Mouse (Mus musculus) cerebellum, postnatal 10 days (tissue): ENCODE measurements at regions not wholly inside any gene's neighbourhood (a gene's known extent, or its start where the extent isn't known, plus 50 kb on each side); places are given as distances from the start of the nearest gene placed in this dataset.
A peak's percentile ranks its signal among the peaks of the same experiment; 100 is the strongest.

Experiments
- DNase-seq, 2 experiments: peaks; one replicate each; pipeline ENCODE4 v3.0.0; 2021; ENCODE audit warnings: mixed read lengths in 2 of 2

- DNase-seq: no peak
Observed at GRCm38 (mm10) chr10:107198460-107198859, 73.0 kb upstream of the Lin7a start.

GRCm38 (mm10) chr10:107201051-107201450 is 70.4 kb upstream of the Lin7a start:
- no peak for DNase-seq

GRCm38 (mm10) chr10:107205085-107205717 is 66.3 kb upstream of the Lin7a start:
- DNase-seq: peak; percentile 3

GRCm38 (mm10) chr10:107209927-107210326 is 61.6 kb upstream of the Lin7a start:
- DNase-seq: no peak

GRCm38 (mm10) chr10:107213071-107213470 is 58.4 kb upstream of the Lin7a start:
- no peak for DNase-seq

GRCm38 (mm10) chr10:107213541-107214340 is 57.7 kb upstream of the Lin7a start:
- DNase-seq: no peak

GRCm38 (mm10) chr10:107214741-107215230 is 56.7 kb upstream of the Lin7a start:
- no peak for DNase-seq

- DNase-seq: no peak
Observed at GRCm38 (mm10) chr10:107215611-107216520, 55.6 kb upstream of the Lin7a start.

GRCm38 (mm10) chr10:107216756-107217155 is 54.7 kb upstream of the Lin7a start:
- DNase-seq: no peak

GRCm38 (mm10) chr10:107217376-107218235 is 53.9 kb upstream of the Lin7a start:
- no peak for DNase-seq

GRCm38 (mm10) chr10:107218861-107219430 is 52.5 kb upstream of the Lin7a start:
- DNase-seq: no peak

- no peak for DNase-seq
Observed at GRCm38 (mm10) chr10:107219621-107220370, 51.7 kb upstream of the Lin7a start.

GRCm38 (mm10) chr10:107220501-107220900 is 51.0 kb upstream of the Lin7a start:
- no peak for DNase-seq

GRCm38 (mm10) chr10:107221151-107221650 is 50.3 kb upstream of the Lin7a start:
- no peak for DNase-seq
